Mouse (Mus musculus) olfactory bulb, adult 2 months (tissue): Measurements from ENCODE around the gene Ppfia2.

Source experiments
- CTCF ChIP-seq: fragments of 200-500 bp; IDR thresholded peaks from 2 replicates; pipeline ENCODE4 v1.5.1; 2012; ENCODE audit warnings: low read depth, mild to moderate bottlenecking, low read length, moderate library complexity; ENCODE audit not compliant: insufficient read depth
- POLR2A ChIP-seq: fragments of 200-500 bp; IDR thresholded peaks from 2 replicates; pipeline ENCODE4 v1.6.1; 2012; ENCODE audit warnings: mild to moderate bottlenecking, low read depth, low read length, moderate library complexity; ENCODE audit not compliant: insufficient read depth

DNA sequence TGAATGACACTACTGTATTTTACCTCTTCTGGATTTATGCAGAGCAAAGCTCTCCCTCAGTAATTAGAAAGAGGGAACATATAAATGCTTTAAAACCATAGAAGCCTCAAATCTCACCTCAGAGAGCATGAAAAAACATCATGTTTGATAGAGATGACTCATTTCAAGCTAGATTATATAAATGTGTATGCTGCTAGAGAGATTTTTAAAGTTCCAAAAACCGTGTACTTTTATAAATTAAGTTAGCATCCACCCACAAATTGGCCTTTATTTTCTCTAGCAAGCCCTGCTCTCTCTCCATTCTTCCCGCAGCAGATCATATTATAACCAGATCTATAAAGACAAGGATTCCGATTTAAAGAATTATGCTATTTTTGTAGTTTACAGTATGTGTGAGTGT lies 488.9 kb downstream of the Ppfia2 start:
- TF ChIP-seq CTCF (no peak), POLR2A (no peak)
